Mouse (Mus musculus): Measurements from ENCODE around the gene Hoxa9.

DNA sequence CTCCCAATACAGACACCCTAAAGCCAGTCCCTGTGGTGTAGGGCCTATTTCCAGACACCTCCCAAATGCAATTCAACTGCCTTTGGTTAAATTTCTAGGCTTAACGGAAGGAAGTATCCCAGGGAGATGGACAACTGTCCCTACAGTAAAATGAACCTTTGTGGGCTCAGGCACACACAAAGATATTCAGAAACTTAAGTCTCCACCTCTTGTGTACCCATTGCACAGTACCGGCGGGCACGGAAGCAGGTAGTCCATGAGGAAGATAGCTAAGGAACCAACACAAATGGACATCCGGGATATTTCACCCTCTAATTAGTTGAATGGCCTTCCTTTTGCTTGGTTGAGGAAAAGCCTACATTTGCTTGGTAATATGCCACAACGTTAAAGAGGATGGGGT lies 54.5 kb downstream of the Hoxa9 start:
- TF ChIP-seq CTCF (conservative IDR thresholded peaks at IDR 0.05; ENCODE audit: low read length), result no peak
- TF ChIP-seq POU5F1 (IDR thresholded peaks at IDR 0.05; ENCODE audit: borderline replicate concordance, low read length), result no peak
- TF ChIP-seq NANOG (IDR thresholded peaks at IDR 0.05; ENCODE audit: borderline replicate concordance, low read length), result no peak
